Mouse (Mus musculus) right cerebral cortex, postnatal 25 days (tissue): ENCODE data around the gene Phkg2.
"Not testable (repeated sequence)": the region's sequence is repeated elsewhere in the genome, so short reads cannot be mapped to it uniquely, and the experiment has no call there.

Source experiments
- DNase-seq: peaks from one replicate; pipeline ENCODE4 v3.0.0; 2022

The Phkg2 gene

DNA sequence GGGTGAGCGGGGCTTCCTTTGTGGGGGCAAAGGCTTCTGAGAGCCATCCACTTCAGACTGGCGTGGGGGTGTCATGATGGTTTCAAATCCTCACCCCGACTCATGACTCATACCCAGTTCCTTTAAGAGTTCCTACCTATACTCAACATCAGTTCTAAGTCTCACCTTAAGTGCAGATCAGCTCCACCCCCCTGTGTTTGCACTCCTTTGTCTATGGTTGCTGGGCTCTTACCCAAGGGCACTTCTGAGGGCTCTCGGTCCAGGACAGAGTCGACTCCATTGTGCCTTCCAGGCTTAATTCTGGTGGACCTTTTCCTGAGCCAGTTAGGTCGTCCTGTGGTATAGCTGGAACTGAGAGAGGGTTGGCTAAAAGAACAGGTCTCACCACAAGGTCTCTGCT is 34.0 kb downstream of the Phkg2 start:
- no peak for DNase-seq

DNA sequence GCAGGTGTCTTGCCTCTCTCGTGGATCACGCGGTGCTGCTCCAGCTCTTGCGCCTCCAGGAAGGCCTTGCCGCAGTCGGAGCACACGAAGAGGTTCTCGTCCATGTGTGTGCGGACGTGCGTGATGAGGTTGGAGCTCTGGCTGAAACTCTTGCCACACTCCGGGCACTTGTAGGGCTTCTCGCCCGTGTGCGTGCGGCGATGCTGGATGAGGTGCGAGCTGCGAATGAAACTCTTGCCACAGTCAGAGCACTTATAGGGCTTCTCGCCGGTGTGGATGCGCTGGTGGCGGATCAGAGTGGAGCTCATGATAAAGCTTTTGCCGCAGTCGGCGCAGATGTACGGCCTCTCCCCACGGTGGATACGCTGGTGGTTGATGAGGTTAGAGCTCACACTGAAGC is 37.9 kb downstream of the Phkg2 start:
- no peak for DNase-seq

DNA sequence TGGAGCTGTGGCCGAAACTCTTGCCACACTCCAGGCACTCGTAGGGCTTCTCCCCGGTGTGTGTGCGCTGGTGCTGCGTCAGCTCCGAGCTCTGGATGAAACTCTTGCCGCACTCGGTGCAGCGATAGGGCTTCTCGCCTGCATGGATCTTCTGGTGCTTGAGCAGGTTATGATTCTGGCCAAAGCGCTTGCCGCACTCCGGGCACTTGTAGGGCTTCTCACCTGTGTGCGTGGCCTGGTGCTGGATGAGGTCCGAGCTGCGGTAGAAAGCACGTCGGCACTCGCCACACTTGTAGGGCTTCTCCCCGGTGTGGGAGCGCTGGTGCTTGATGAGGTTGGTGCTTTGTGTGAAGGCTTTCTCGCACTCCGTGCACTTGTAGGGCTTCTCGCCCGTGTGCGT is 38.4 kb downstream of the Phkg2 start:
- no peak for DNase-seq

DNA sequence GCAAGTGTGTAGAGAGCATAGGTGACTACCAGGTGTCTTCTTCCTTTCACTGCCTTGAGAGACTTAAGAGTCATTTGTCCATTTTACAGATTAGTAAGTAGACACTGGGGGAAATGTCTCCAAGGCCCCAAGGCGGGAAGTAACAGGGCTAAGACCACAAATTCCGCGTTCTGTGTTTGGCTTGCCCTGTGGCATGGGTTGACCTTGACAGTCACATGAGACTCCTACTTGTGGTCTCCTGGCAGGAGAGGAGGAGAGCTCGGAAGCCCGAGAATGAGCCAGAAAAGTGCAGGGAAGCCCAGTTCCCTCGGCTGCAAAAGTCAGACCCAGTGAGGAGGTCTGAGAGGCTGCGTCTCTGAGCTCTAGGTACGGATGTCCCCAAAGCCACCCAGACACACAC is 40.4 kb downstream of the Phkg2 start:
- no peak for DNase-seq

DNA sequence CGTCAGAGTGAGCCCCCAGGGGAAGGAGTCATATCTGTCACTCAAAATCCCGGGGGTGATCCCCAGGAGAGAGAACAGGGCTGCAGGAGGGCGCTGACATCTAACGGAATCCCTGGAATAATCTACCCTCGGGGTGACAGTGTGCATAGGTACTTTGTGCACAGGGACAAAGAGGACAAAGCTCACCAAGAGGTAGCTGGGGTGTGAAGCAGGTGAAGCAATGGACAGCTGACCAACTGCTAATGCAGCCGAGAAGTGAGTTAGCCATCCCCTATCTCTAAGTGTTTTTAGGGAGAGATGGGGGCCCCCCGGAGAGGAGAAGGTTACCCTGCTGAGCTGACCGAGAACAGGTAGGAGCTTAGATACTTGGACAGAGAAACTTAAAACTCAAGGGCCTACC is 41.0 kb downstream of the Phkg2 start:
- no peak for DNase-seq

DNA sequence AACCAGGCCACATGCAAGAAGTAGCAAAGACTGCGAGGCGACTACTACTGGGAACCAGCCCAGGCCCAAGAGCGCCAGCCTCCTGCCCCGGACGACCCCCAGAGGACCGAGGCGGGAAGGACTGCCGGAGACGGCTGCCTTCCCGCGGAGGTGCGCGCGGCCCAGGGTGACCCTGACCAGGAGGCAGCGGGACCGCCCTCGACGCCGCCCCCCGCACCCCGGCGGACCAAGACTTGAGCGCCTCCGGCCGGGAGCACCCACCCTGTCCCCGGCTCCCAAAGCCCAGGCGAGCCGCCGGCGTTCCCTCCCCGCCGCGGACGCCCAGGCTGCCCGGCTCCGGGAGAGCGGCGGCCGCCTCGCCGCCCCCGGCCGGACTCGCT is 41.4 kb downstream of the Phkg2 start:
- DNase-seq, result no peak

DNA sequence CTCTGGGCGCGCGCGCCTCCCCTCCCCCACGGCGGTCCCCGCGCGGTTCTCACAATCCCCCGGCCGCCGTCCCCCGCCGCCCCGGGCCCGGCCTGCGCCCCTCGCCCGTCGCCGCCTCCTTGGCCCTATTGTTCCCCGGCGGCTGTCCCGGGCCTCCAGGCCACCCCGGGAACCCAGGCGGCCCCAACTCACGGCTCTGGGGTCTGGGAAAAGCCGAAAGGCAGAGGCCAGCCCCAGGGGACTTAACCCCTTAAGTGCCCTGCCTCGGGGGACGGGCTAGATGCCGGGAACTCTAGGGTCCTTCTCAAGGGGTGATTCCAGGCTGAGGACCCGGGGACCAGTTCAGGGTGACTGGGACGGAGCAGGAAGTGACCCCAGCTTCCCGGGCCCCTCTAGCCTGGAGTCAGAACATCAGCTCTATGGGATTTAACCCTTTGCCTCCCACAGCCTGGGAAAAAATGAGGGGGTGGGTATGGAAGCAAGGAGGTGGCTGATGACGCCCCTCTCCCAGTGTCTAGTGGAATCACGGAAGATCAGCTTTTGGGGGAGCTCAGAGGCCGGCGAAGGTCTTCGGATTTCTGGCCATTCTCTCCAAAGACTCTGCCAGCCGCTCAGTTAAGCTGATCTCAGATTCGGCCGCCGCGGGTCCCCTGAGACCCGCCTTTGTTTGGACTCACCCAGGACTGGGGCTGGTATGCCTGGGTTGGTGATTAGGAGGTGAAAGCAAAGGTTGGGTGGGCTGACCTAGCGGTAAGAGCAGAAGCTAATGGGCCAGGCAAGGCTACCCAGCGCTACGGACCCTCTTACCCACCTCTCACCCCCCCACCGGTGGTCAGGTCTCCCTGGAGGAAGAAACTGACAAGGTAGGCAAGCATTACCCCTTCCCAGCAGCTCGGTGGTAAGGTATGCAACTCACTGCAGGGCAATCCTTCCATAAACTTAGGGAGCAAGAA is 42.0 kb downstream of the Phkg2 start, which contains the start of gene Zfp629:
TSS of gene Zfp629 (minus strand) at position 907 of the 953 bp plus-strand sequence.
- peak; percentile 73 for DNase-seq

DNA sequence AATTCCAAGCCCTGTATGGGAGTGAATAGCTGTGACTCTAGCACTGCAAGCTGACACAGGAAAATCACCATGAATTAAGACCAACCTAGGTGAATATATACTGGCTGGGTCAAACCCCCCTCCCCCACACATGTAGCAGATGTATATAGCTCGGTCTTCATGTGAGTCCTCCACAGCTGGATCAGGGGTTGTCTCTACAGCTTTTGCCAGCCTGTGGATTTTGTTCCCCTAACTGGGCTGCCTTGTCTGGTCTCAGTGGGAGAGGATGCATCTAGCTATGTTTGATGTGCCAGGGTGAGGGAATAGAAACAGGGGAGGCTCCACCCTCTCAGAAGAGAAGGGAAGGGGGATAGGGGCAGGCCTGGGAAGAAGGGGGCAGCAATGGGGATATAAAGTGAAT is 43.2 kb downstream of the Phkg2 start:
- no peak for DNase-seq

DNA sequence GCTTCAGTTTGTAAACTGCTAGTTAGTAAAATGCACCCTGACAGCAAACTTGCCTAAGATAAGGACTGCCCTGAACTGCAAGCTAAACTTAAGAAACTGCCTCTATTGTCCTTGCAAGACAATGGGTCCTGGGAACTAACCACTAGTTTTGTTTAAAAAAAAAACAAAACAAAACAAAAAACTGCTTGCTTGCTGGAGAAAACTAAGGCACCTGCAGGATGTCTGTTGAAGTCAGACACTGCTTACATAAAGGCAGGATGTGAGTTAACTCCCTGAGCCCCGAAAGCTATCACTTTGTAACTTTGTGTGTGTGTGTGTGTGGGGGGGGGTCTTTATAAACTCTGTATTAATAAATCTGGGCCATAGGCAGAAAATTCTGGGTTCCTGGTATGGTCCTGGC is 43.7 kb downstream of the Phkg2 start:
- DNase-seq, result no peak

DNA sequence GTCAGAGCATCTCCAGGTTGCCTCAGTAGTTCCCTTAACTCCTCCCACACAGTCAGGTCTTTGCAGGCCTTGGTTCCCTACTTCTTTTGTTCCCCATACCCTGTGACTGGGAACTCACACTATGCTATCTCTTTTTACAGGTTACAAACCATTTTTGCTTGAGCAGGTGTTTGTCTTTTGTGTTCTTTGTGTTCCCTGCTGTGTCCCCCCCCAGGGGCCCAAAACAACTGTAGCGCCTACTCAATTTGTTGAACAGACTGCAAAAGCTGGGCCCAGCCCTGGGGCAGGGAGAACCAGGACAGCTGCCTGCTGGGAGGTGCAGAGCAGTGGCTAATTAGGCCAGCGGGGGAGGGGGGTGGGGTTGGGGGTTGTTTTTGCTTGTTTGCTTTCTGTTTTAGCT is 44.8 kb downstream of the Phkg2 start:
- DNase-seq, result no peak

DNA sequence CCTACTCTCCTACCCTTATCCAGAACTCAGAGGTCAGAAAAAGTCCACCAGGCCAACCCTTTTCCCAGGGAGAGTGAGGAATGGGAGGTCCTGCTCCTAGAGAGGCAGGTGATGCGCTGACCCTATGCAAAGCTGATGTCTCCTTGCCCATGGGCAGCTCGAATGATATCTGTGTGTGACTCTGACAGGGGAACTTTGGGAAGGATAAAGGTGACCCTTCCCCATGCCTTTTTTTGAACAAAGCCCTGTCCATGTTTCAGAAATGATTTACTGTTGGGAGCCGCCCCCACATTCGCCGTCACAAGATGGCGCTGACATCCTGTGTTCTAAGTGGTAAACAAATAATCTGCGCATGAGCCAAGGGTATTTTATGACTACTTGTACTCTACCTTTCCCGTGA is 45.3 kb downstream of the Phkg2 start:
- not testable (repeated sequence) for DNase-seq

DNA sequence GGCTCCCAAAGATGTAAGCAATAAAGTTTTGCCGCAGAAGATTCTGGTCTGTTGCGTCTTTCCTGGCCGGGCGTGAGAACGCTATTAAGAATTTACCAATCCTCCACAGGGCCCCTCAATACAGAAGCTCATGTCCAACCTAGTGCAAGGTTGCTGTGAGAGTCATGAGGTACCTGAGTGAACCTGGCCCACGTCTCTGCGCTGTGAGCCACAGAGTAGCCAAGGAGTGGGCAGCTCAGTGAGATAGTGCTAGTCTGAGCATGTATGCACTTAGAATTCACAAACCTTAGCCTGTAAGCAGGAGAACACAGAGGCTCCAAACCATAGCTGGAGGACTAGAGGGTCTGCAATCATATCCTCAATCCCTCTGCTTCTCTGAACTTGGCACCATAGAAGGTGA is 52.9 kb downstream of the Phkg2 start:
- DNase-seq, result no peak

DNA sequence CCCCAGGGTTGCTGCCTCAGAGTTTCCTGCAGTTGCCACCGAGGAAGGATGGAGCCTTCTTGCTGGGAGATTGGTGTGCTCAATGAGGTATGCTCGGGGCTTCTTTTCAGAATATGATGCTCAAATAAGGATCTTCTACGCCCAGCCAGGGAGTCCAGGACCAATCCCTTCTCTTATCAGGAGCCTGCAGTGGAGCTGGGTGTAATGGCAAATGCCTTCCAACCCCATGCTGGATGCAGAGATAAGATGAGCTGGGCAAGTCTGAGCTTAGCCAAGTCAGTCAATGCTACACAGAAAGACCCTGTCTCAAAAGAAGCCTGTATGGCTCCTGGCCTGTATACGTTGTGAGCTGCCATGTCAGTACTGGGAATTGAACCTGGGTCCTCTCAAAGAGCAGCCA is 53.3 kb downstream of the Phkg2 start:
- no peak for DNase-seq

DNA sequence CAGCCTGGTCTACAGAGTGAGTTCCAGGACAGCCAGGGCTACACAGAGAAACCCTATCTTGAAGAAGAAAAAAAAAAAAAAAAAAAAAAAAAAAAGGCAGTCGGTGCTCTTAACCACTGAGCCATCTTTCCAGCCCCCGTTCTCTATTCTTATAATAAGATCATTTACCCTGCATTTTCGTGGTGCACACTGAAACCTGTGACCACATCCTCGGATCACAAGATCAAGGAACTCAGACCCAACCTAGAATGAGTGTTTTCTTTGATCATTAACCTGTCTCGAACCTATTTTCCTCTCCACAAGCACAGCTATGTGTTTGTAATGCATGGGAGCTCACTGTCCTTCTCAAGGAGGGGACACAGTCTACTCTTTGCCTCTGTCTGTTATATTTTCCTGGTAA is 55.5 kb downstream of the Phkg2 start:
- no peak for DNase-seq

DNA sequence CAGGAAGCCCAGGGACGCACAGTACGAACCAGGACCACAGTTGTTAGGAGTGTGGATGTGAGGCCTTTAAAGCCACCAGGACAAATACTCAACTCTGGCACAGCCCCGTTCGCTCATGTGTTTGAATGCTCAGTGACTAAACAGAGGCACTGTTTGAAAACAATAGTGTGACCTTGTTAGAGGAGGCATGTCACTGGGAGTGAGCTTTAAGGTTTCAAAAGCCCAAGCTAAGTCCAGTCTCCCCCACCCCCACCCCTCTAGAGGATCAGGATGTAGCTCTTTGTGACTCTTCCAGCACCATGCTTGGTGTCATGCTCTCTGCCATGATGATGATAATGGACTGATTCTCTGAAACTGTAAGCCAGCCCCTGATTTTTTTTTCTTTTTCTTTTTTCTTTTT is 58.3 kb downstream of the Phkg2 start:
- no peak for DNase-seq
